In the genomic region with DNA sequence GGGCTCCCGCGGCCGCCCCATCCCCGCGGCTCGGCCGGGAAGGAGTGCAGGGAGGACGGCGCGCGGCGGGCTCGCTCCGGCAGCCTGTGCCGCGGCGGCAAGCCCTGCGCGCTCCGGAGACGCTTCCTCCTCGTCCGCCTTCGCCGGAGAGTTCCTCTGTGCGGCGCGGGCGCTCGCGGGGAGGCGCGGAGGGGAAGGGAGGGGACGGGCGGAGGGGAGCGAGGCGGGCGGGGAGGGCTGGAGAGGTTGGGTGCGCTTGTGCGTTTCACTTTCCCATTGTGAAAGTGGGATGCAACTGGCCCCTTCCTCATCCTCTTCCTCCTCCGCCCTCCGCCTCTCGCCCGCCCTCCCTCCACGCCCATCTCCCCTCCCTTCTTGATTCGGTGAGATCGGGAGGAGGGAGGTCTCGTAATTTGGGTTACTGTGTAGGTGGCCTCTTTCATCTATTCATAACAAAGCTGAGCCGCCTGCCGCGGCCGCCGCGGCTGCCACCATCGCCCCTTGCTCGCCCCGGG, we compare ENCODE assay signal across 8 mouse cellular contexts. TPM values are rescaled to one million over a fixed set of nuclear protein-coding genes. Genes with fewer than 3 reads are reported as not detected.
DNase-seq lines count a peak whose midpoint lies in the region; ATAC-seq and TF ChIP-seq lines count a peak whose summit lies in the region.

Gene Plxnc1, minus strand, starts transcription at position 145 of the 515 bp plus-strand sequence.

- intact Hi-C loops in left cerebral cortex, adult 2 months (cut with DNase I): loop anchor here (1.0 to 10.0 kb wide), 7 partner anchors 39 to 730 kb away; partner anchors contain the start of gene Cep83

- peak; percentile 68 for ATAC-seq in forebrain, embryonic 11.5 days (replicated peaks; ENCODE audit: low FRiP score)
- ATAC-seq in hematopoietic stem cell, adult 5-6 weeks (replicated peaks in 1 of 2; ENCODE audit: insufficient read depth in 1 of 2, low FRiP score in 2 of 2, low TSS enrichment in 1 of 2, low read depth in 1 of 2, poor library complexity in 2 of 2, severe bottlenecking in 2 of 2): peak; percentile 19 to 50; a peak in 3 of 4 replicates

- in situ Hi-C loops in CH12.LX (cut with MboI; ENCODE audit: low pct_ligation_motif_present, low pct_unique_long_range_greater_than_20kb, low sequenced_read_pairs): no loop called here

- TF ChIP-seq EP300 in CH12.LX (IDR thresholded peaks at IDR 0.05; ENCODE audit: low read length): no peak

- TF ChIP-seq CTCF in CH12.LX (conservative IDR thresholded peaks at IDR 0.05 in 1 of 2, IDR thresholded peaks at IDR 0.05 in 1 of 2; ENCODE audit: low read depth in 2 of 2, low read length in 2 of 2): no peak
- TF ChIP-seq CTCF in left cerebral cortex, adult 2 months (IDR thresholded peaks at IDR 0.05): no peak

- peak within 1 kb of the TSS; percentile 64 for H3K27ac ChIP-seq in CH12.LX (ENCODE audit: insufficient read depth, low read depth)
- peak within 1 kb of the TSS; percentile 85 for H3K27ac ChIP-seq in forebrain, embryonic 11.5 days (ENCODE audit: low read depth, low read length)
- H3K27ac ChIP-seq in left cerebral cortex, adult 2 months: peak within 1 kb of the TSS; percentile 91

- WGBS in forebrain, embryonic 11.5 days: under 1% methylated on average over 33 of the region's 57 CpGs

- no peaks in the 10 kb centered on the region for H3K27me3 ChIP-seq in CH12.LX (replicated peaks)
- peaks cover 8% of the 10 kb centered on the region; the same call in 1 of the 2 replicates for H3K27me3 ChIP-seq in forebrain, embryonic 11.5 days (ENCODE audit: control insufficient read depth, insufficient read depth, low read length)

- peaks cover 0 to 2% of the 10 kb centered on the region in 2 experiments for H3K36me3 ChIP-seq in CH12.LX (replicated peaks in 1 of 2; ENCODE audit: control insufficient read depth in 1 of 2, insufficient read depth in 1 of 2, low read length in 1 of 2)
- H3K36me3 ChIP-seq in forebrain, embryonic 11.5 days (ENCODE audit: control insufficient read depth, insufficient read depth, low read length): no peaks in the 10 kb centered on the region

- H3K4me3 ChIP-seq in CH12.LX (replicated peaks in 1 of 3; ENCODE audit: low read depth in 2 of 3, low read length in 2 of 3, poor library complexity in 1 of 3): peak within 1 kb of the TSS; percentile 82 to 95 (median 85)
- peak within 1 kb of the TSS; percentile 78 for H3K4me3 ChIP-seq in forebrain, embryonic 11.5 days (ENCODE audit: low read depth, low read length)
- H3K4me3 ChIP-seq in left cerebral cortex, adult 2 months: peak within 1 kb of the TSS; percentile 70

- peaks cover 8 to 22% of the 10 kb centered on the region in 2 experiments; a peak in 3 of 4 replicates for H3K4me1 ChIP-seq in CH12.LX (ENCODE audit: control insufficient read depth in 1 of 2, insufficient read depth in 2 of 2)
- peaks cover 21% of the 10 kb centered on the region for H3K4me1 ChIP-seq in forebrain, embryonic 11.5 days (replicated peaks; ENCODE audit: control insufficient read depth, insufficient read depth, low read length)

- no peak for DNase-seq in CH12.LX (ENCODE audit: extremely low read depth)
- DNase-seq in adrenal gland, postnatal 14 days: peak; percentile 68
- peak; percentile 89 for DNase-seq in forebrain, embryonic 11.5 days (ENCODE audit: low spot score)
- peak in 1 of 2 experiments; percentile 77 for DNase-seq in left cerebral cortex, adult 2 months (ENCODE audit: extremely low spot score in 1 of 2, low spot score in 2 of 2)
- peak; percentile 18 for DNase-seq in lung, postnatal 25 days (ENCODE audit: low spot score)
- peak; percentile 71 for DNase-seq in ovary, postnatal 36 days (ENCODE audit: low spot score)
- DNase-seq in thymus, postnatal 25 days: peak; percentile 75

- H3K4me2 ChIP-seq in CH12.LX (ENCODE audit: insufficient read depth, low read depth, poor library complexity, severe bottlenecking): peak within 1 kb of the TSS; percentile 91
- H3K4me2 ChIP-seq in forebrain, embryonic 11.5 days (ENCODE audit: low read depth, low read length, severe bottlenecking): peak within 1 kb of the TSS; percentile 89

- TF ChIP-seq POLR2A in CH12.LX (IDR thresholded peaks at IDR 0.05; ENCODE audit: low read depth, low read length): peak; percentile 13; the same call in 1 of the 2 replicates

- H3K9me3 ChIP-seq in CH12.LX (replicated peaks; ENCODE audit: low read length): no peaks in the 10 kb centered on the region
- H3K9me3 ChIP-seq in forebrain, embryonic 11.5 days (ENCODE audit: control insufficient read depth, low read length): no peaks in the 10 kb centered on the region

- H3K9ac ChIP-seq in CH12.LX (ENCODE audit: insufficient read depth, low read depth): peak within 1 kb of the TSS; percentile 90
- H3K9ac ChIP-seq in forebrain, embryonic 11.5 days (ENCODE audit: low read length): peak within 1 kb of the TSS; percentile 82

- dilution Hi-C loops in CH12.LX (cut with MboI; ENCODE audit: extremely low pct_ligation_motif_present, extremely low pct_unique_long_range_greater_than_20kb, low sequenced_read_pairs): no loop called here

- H3K79me2 ChIP-seq in CH12.LX (replicated peaks; ENCODE audit: control insufficient read depth, extremely low read depth, insufficient read depth, poor library complexity, severe bottlenecking): peaks cover 36% of the 10 kb centered on the region

- TF ChIP-seq RAD21 in CH12.LX (IDR thresholded peaks at IDR 0.05; ENCODE audit: low read depth, low read length): no peak

TF ChIP-seq in CH12.LX, 34 proteins besides CTCF, POLR2A, EP300 and RAD21:
- TF ChIP-seq ETS1 (conservative IDR thresholded peaks at IDR 0.05; ENCODE audit: low read depth, low read length) (no peak), E2F4 (IDR thresholded peaks at IDR 0.05; ENCODE audit: insufficient replicate concordance, low read depth, low read length) (no peak), CHD1 (IDR thresholded peaks at IDR 0.05; ENCODE audit: low read depth, low read length) (0 out of 2 replicates have a peak, but pooled peaks have one; percentile 32)

RNA-seq across cellular contexts. Expression of gene Plxnc1, which starts in this region (rescaled TPM):
- 33.0 and 38.4 TPM in 2 replicates for total RNA-seq in CH12.LX (2012; rRNA removed)
- total RNA-seq in CH12.LX (2014; rRNA removed): 31.2 and 34.4 TPM in 2 replicates
- polyA plus RNA-seq in CH12.LX (2012; ENCODE audit: insufficient read length, low read depth): 26.6 and 27.6 TPM in 2 replicates
- 4.1 and 4.2 TPM in 2 replicates for total RNA-seq in adrenal gland, postnatal 14 days (2021)
- polyA plus RNA-seq in forebrain, embryonic 11.5 days (2014; fragmentation: Nextera tagmentation; extraction: Ambion mirVana): 7.5 and 8.0 TPM in 2 replicates
- 45.8 and 63.6 TPM in 2 replicates for total RNA-seq in hematopoietic stem cell, adult 5-6 weeks (2017)
- total RNA-seq in left cerebral cortex, adult 2 months (2021): 10 to 100 TPM; 46.2 to 49.9 TPM
